Mouse (Mus musculus) c-Kit-positive CD71-positive TER-119-positive erythroid progenitor cells, embryonic 14.5 days (primary cell): Measurements from ENCODE around the gene Sipa1l2.

Source experiments
- DNase-seq: peaks from one replicate; pipeline ENCODE4 v3.0.0-alpha.2; 2013; ENCODE audit warnings: low spot score

Sipa1l2 gene

GRCm38 (mm10) chr8:125513935-125514334, 55.7 kb downstream of the Sipa1l2 start:
- no peak for DNase-seq

- DNase-seq, result no peak
These were observed 56.3 kb downstream of the Sipa1l2 start for GRCm38 (mm10) chr8:125513242-125513866.

GRCm38 (mm10) chr8:125512561-125512960, 57.0 kb downstream of the Sipa1l2 start:
- no peak for DNase-seq

- no peak for DNase-seq
These were observed 58.5 kb downstream of the Sipa1l2 start for GRCm38 (mm10) chr8:125510861-125511668.

DNA sequence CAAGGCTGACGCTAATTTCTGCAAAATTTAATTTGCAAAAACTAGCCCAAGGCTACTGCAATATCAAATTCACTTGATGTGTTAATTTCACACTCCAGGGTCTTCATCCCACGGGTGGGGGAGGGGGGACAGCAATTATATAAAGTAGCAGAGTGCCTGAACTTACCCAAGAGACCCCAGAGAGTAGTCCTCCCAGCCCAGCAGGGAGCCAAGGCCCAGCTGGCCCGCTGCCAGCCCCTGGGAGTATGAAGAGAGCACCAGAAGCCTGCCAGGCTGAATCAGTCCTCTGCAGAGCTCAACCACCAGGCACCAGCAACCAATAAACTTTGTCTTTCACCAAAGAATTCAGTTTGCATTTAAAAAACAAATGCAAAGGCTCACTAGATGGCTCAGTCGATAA, 59.8 kb downstream of the Sipa1l2 start:
- no peak for DNase-seq

GRCm38 (mm10) chr8:125509175-125509574, 60.4 kb downstream of the Sipa1l2 start:
- DNase-seq, result no peak

GRCm38 (mm10) chr8:125507291-125507690, 62.3 kb downstream of the Sipa1l2 start:
- DNase-seq, result no peak

DNA sequence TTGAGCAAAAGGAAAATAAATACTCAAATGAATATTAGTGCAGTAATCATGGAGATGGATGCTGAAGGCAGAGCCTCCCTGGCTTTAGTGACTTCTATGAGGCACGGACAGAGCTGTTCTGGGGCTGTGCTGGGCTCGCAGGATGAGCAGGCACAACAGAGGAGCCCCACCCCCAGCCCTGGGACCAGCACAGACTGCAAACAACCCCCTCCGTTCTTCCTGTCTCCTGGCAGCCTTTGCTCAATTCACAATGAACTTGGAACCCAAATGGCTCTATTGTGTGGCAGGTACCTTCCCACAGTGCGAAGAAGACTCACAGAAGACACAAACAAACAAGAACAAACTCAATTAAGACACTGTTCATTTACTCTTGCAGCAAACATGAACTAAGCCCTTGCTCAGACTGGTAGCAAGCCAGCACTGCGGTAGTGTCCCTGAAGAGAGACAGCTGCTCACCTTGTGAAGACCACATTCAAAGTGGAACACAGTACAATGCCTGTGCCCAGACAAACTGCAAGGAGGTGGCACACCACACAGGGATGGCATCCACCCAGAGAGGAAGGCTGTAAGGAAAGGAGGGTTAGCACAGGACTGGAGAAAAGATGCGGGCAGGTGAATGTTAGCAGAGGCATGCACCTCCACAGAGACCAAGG, 64.9 kb downstream of the Sipa1l2 start:
- no peak for DNase-seq

- no peak for DNase-seq
These were observed 65.8 kb downstream of the Sipa1l2 start for GRCm38 (mm10) chr8:125503808-125504207.

- no peak for DNase-seq
These were observed 66.8 kb downstream of the Sipa1l2 start for GRCm38 (mm10) chr8:125502828-125503227.

DNA sequence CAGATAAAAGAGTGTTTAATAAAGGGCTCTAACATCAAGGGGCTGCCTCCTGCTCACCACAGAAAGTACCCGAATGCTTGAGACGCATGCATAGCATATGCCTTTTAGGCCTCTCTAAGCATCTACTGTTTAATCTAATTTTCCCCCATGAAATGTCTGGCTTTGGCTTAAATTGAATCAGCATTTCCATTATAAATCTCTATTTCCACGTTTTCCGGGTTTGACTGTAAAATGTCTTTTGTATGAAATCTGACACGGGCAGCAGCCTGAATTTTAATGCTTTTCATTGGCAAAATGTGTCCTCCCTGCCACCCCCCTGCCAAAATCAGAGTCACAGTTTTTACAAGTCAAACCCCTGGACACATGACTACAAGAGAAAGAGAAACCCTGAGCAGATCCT, 69.6 kb downstream of the Sipa1l2 start:
- DNase-seq, result no peak

DNA sequence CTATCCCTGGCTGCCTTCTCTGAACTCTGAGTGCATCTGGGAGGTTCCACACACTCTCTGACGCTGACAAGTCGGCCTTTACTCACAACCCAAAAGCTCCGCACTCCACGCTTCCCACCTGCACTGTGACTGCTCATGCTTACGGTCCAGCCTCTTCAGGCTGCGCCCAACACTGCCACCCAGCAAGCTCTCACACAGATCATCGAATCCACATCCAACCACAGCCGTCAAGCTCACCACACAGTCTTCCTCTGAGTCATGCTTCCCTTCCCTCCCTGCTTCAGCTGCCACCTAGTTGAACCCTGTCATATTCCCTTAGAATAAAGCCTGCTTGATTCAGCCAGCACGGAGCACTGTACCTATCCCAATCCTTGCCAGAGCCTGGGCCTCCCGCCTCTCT, 71.1 kb downstream of the Sipa1l2 start:
- no peak for DNase-seq

- no peak for DNase-seq
These were observed 74.1 kb downstream of the Sipa1l2 start for GRCm38 (mm10) chr8:125495545-125495944.

DNA sequence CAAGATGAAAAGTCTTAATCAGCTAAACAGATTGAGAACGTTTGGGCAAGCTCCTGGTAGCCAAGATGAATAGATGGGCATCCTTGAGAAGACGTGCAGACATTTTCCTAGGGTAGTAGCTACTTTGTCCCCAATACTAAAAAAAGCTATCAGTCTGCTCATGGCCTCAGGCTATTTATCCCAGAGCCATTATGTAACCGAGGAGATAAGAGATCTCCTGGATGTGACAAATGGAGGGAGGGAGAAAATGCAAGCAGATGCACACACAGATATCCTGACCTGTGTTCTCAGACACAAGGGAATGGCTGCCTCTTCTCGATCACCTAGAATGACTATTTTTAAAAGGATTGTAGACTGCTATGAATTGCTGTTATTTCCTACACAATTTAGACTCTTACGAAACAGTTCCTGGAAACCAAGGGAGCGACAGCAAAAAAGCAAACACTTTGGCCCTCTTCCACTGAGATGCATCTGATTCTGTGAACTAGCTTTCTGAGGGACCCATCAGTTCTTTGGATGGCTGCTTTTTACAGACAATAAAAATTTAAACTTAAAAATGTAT, 76.3 kb downstream of the Sipa1l2 start:
- no peak for DNase-seq

GRCm38 (mm10) chr8:125492416-125492815, 77.2 kb downstream of the Sipa1l2 start:
- no peak for DNase-seq

DNA sequence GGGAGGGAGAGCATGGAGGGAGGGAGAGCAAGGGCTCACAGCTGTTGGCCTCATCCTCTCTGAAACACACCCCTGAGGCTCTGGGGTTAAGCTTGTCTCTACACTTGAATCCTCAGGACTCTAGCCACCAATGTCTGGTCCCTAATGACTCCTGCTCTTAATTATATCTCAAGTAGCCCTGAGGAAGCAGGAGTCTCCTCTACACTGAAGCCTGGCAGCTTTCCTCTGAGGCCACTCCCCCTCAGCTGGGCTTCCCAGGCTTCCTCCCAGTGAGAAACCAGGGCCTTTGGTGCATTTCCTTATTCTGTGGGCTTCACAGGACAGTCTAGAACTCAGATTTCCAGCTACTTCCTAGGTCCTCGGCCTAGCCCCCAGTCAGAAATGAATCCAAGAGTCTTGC, 80.9 kb downstream of the Sipa1l2 start:
- no peak for DNase-seq

GRCm38 (mm10) chr8:125485715-125486114, 83.9 kb downstream of the Sipa1l2 start:
- no peak for DNase-seq

- DNase-seq, result no peak
These were observed 84.9 kb downstream of the Sipa1l2 start for GRCm38 (mm10) chr8:125484530-125485196.

GRCm38 (mm10) chr8:125482491-125483096, 87.0 kb downstream of the Sipa1l2 start:
- no peak for DNase-seq

DNA sequence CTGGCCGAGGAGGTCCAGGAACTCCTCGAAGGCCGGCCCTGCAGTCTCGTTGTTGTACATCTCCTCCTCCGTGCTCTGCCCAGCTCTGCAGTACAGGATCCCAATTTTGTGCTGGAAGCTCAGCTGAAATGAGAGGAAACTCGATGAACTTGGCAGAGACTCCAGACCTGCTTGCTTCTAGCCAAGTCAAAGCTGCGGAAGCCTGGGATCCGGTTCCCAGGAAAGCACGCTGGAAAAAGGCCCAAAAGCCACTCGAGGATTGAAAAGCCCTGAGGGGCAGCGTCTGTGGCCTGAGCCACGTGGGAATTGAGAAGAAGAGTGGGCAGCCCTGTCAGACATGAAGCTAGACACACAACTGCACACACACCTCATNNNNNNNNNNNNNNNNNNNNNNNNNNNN, 94.7 kb downstream of the Sipa1l2 start:
- no peak for DNase-seq

GRCm38 (mm10) chr8:125471374-125471773, 98.2 kb downstream of the Sipa1l2 start:
- DNase-seq, result no peak
